Mouse (Mus musculus) testis, adult 2 months (tissue): ENCODE results near the gene Mep1a. TPM values are rescaled to one million over a fixed set of nuclear protein-coding genes. Genes with fewer than 3 reads are reported as not detected.

Experiments
- H3K27ac ChIP-seq: fragments of 200-500 bp; 2 replicates; pipeline ENCODE4 v1.5.1; 2012; ENCODE audit warnings: low read depth, low read length; ENCODE audit not compliant: control insufficient read depth, insufficient read depth
- H3K27me3 ChIP-seq: fragments of 200-500 bp; 2 replicates; pipeline ENCODE4 v1.6.1; 2012; ENCODE audit warnings: mild to moderate bottlenecking, low read length, moderate library complexity; ENCODE audit not compliant: control insufficient read depth, insufficient read depth
- H3K36me3 ChIP-seq: fragments of 200-500 bp; 2 replicates; pipeline ENCODE4 v1.6.1; 2012; ENCODE audit warnings: mild to moderate bottlenecking, low read length; ENCODE audit not compliant: control insufficient read depth, insufficient read depth
- H3K4me1 ChIP-seq: fragments of 200-500 bp; 2 replicates; pipeline ENCODE4 v1.6.1; 2012; ENCODE audit warnings: low read length; ENCODE audit not compliant: control insufficient read depth, insufficient read depth
- H3K4me3 ChIP-seq: fragments of 200-500 bp; 2 replicates; pipeline ENCODE4 v1.5.1; 2012; ENCODE audit warnings: low read depth, mild to moderate bottlenecking, low read length, moderate library complexity, mixed read lengths; ENCODE audit not compliant: control insufficient read depth
- CTCF ChIP-seq: fragments of 200-500 bp; IDR thresholded peaks from 2 replicates; pipeline ENCODE4 v1.5.1; 2012; ENCODE audit warnings: low read depth, mild to moderate bottlenecking, inconsistent platforms, low read length, moderate library complexity; ENCODE audit not compliant: control insufficient read depth, insufficient read depth, insufficient replicate concordance
- POLR2A ChIP-seq: fragments of 200-500 bp; IDR thresholded peaks from 2 replicates; pipeline ENCODE4 v1.6.1; 2012; ENCODE audit warnings: low read depth, mild to moderate bottlenecking, inconsistent platforms, low read length, moderate library complexity; ENCODE audit not compliant: control insufficient read depth
- polyA plus RNA-seq: library from polyadenylated mRNA; depleted of rRNA; stranded (reverse); fragments of >200 nt; gene quantifications from 2 replicates; pipeline ENCODE4 v1.2.3, GENCODE M21; 2012

The Mep1a gene
- polyA plus RNA-seq, 1 experiment = 0.14 TPM

- TF ChIP-seq POLR2A (no peak), CTCF (no peak)
Observed at GRCm38 (mm10) chr17:43531192-43531591, 28.6 kb upstream of the Mep1a start.

GRCm38 (mm10) chr17:43530507-43530906, 27.9 kb upstream of the Mep1a start:
- no peak overlapping the region for H3K4me3 ChIP-seq
- H3K27me3 ChIP-seq = no peaks in the 10 kb centered on the region
- H3K27ac ChIP-seq = no peak overlapping the region
- TF ChIP-seq POLR2A (no peak), CTCF (no peak)
- H3K4me1 ChIP-seq = peaks cover 3% of the 10 kb centered on the region; the same call in 1 of the 2 replicates
- H3K36me3 ChIP-seq = no peaks in the 10 kb centered on the region

More at GRCm38 (mm10) chr17:43531192-43531591, 28.6 kb upstream of the Mep1a start:
- H3K4me1 ChIP-seq = peaks cover 3% of the 10 kb centered on the region; the same call in 1 of the 2 replicates
- H3K27ac ChIP-seq = no peak overlapping the region
- H3K36me3 ChIP-seq = no peaks in the 10 kb centered on the region
- no peaks in the 10 kb centered on the region for H3K27me3 ChIP-seq
- H3K4me3 ChIP-seq = no peak overlapping the region

- TF ChIP-seq CTCF (no peak), POLR2A (no peak)
- Histone ChIP-seq H3K27me3 (no peaks in the 10 kb centered on the region), H3K4me1 (no peaks in the 10 kb centered on the region), H3K36me3 (no peaks in the 10 kb centered on the region), H3K4me3 (no peak overlapping the region), H3K27ac (no peak overlapping the region)
Observed at GRCm38 (mm10) chr17:43520166-43520565, 17.6 kb upstream of the Mep1a start.

GRCm38 (mm10) chr17:43518644-43519409, 16.2 kb upstream of the Mep1a start:
- no peaks in the 10 kb centered on the region for H3K36me3 ChIP-seq
- H3K4me1 ChIP-seq = no peaks in the 10 kb centered on the region
- TF ChIP-seq POLR2A (no peak), CTCF (peak; percentile 33; the same call in 1 of the 2 replicates)
- H3K27ac ChIP-seq = no peak overlapping the region
- no peak overlapping the region for H3K4me3 ChIP-seq
- no peaks in the 10 kb centered on the region for H3K27me3 ChIP-seq

- no peak for TF ChIP-seq CTCF
- TF ChIP-seq POLR2A = no peak
- H3K36me3 ChIP-seq = no peaks in the 10 kb centered on the region
- H3K27ac ChIP-seq = no peak overlapping the region
- no peaks in the 10 kb centered on the region for H3K4me1 ChIP-seq
- H3K27me3 ChIP-seq = no peaks in the 10 kb centered on the region
- no peak overlapping the region for H3K4me3 ChIP-seq
Observed at GRCm38 (mm10) chr17:43510782-43511181, 8.2 kb upstream of the Mep1a start.

GRCm38 (mm10) chr17:43504594-43504934, 2.0 kb upstream of the Mep1a start:
- no peak overlapping the region for H3K27ac ChIP-seq

GRCm38 (mm10) chr17:43503861-43504593, 1.4 kb upstream of the Mep1a start:
- H3K27me3 ChIP-seq = no peaks in the 10 kb centered on the region
- H3K27ac ChIP-seq = no peak overlapping the region
- H3K4me3 ChIP-seq = no peak overlapping the region
- TF ChIP-seq POLR2A (no peak), CTCF (no peak)
- no peaks in the 10 kb centered on the region for H3K4me1 ChIP-seq
- H3K36me3 ChIP-seq = no peaks in the 10 kb centered on the region

More at GRCm38 (mm10) chr17:43504594-43504934, 2.0 kb upstream of the Mep1a start:
- TF ChIP-seq CTCF = no peak
- no peak for TF ChIP-seq POLR2A
- Histone ChIP-seq H3K4me3 (no peak overlapping the region), H3K36me3 (no peaks in the 10 kb centered on the region), H3K4me1 (no peaks in the 10 kb centered on the region), H3K27me3 (no peaks in the 10 kb centered on the region)
